9 mouse cellular contexts compared by ENCODE assay signal in the genomic region with DNA sequence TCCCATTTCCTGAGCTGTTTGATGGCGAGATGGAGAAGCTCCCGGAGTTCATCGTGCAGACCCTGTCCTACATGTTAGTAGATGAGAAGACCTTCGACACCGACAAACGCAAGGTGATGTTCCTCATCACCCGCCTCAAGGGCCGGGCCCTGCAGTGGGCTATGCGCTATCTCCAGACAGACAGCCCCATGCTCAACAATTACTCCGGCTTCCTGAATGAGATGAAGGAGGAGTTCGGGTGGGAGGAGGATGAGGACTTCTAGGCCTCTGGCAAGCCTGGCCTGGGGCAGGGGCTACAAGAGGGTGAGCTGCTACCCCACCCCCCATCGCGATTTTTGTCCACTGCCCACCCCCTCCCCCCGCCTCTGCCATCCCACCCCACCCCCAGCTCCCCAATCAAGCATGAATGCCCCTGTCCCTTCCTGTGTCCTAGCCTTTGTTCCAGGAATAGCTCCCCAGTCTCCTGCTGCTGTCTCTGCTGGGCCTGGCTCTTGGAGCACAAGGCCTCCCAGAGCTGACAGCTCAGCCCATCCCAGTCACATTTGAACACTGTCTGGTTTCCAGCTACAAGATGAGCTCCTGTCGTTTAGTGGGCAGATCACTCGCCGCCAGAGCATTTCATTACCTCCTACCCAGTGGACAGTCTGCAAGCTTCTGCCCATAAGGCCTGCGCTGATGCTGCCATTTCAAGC. TPM values are rescaled to one million over a fixed set of nuclear protein-coding genes. Genes with fewer than 3 reads are reported as not detected.
DNase-seq lines count a peak whose midpoint lies in the region; ATAC-seq lines count a peak whose summit lies in the region.
"Had no signal": no experiment of that assay in that cellular context is flagged by ENCODE, and none has a peak within 500 bp of the region (broad histone marks: within the 10 kb centered on the region; RNA-seq: fewer than 3 reads in every experiment).

No protein-coding gene starts in this region.

- 26% methylated on average over 18 of the region's 18 CpGs for WGBS in heart, embryonic 10.5 days
- whole genome bisulfite sequencing in forebrain, embryonic 12.5 days = 28% methylated on average over 17 of the region's 18 CpGs
- 23% methylated on average over 16 of the region's 18 CpGs for WGBS in liver, embryonic 12.5 days (ENCODE audit: insufficient replicate concordance)
- WGBS in neural tube, embryonic 14.5 days = 25% methylated on average over 18 of the region's 18 CpGs

- no peaks in the 10 kb centered on the region for H3K27me3 ChIP-seq in heart, embryonic 10.5 days (ENCODE audit: insufficient read depth, poor library complexity, severe bottlenecking)
- no peaks in the 10 kb centered on the region for H3K27me3 ChIP-seq in forebrain, embryonic 12.5 days
- no peaks in the 10 kb centered on the region for H3K27me3 ChIP-seq in liver, embryonic 12.5 days (replicated peaks)
- H3K27me3 ChIP-seq in neural tube, embryonic 14.5 days (ENCODE audit: control insufficient read depth, insufficient read depth, low read length) = no peaks in the 10 kb centered on the region

- DNase-seq in heart, embryonic 10.5 days (ENCODE audit: low spot score) = peak; percentile 75
- no peak for DNase-seq in heart, postnatal 25 days (ENCODE audit: low spot score)
- peak; percentile 2 to 15 for DNase-seq in adrenal gland, postnatal 36 days
- no peak for DNase-seq in c-Kit-positive CD71-positive TER-119-positive erythroid progenitor cells, embryonic 14.5 days (ENCODE audit: low spot score)

- no peaks in the 10 kb centered on the region for H3K36me3 ChIP-seq in heart, embryonic 10.5 days
- no peaks in the 10 kb centered on the region for H3K36me3 ChIP-seq in forebrain, embryonic 12.5 days (replicated peaks)
- H3K36me3 ChIP-seq in liver, embryonic 12.5 days = no peaks in the 10 kb centered on the region
- H3K36me3 ChIP-seq in neural tube, embryonic 14.5 days (ENCODE audit: control insufficient read depth, insufficient read depth, low read length) = no peaks in the 10 kb centered on the region

- peak overlapping the region; percentile 79 for H3K27ac ChIP-seq in heart, embryonic 10.5 days
- H3K27ac ChIP-seq in forebrain, embryonic 12.5 days = 0 out of 2 replicates have a peak overlapping the region, but pooled peaks have one; percentile 25
- H3K27ac ChIP-seq in liver, embryonic 12.5 days = no peak overlapping the region
- peak overlapping the region; percentile 70 for H3K27ac ChIP-seq in neural tube, embryonic 14.5 days (ENCODE audit: low read depth, low read length)

- ATAC-seq in forebrain, embryonic 12.5 days (ENCODE audit: low FRiP score) = peak; percentile 73
- ATAC-seq in inflammation-experienced regulatory T-cells, adult 6 months = peak; percentile 8
- ATAC-seq in liver, embryonic 12.5 days = no peak
- peak; percentile 55 for ATAC-seq in neural tube, embryonic 14.5 days (ENCODE audit: low read depth)
- ATAC-seq: Patski had no signal

- no peaks in the 10 kb centered on the region for H3K9me3 ChIP-seq in heart, embryonic 10.5 days
- no peaks in the 10 kb centered on the region for H3K9me3 ChIP-seq in forebrain, embryonic 12.5 days
- no peaks in the 10 kb centered on the region for H3K9me3 ChIP-seq in liver, embryonic 12.5 days (replicated peaks)
- no peaks in the 10 kb centered on the region for H3K9me3 ChIP-seq in neural tube, embryonic 14.5 days (ENCODE audit: control insufficient read depth, low read length)

- H3K4me1 ChIP-seq in heart, embryonic 10.5 days = no peaks in the 10 kb centered on the region
- H3K4me1 ChIP-seq in forebrain, embryonic 12.5 days = no peaks in the 10 kb centered on the region
- H3K4me1 ChIP-seq in liver, embryonic 12.5 days = no peaks in the 10 kb centered on the region
- H3K4me1 ChIP-seq in neural tube, embryonic 14.5 days (ENCODE audit: control insufficient read depth, insufficient read depth, low read length) = no peaks in the 10 kb centered on the region

- H3K9ac ChIP-seq in forebrain, embryonic 12.5 days = peak overlapping the region; percentile 58
- H3K9ac ChIP-seq in liver, embryonic 12.5 days = no peak overlapping the region
- peak overlapping the region; percentile 75 for H3K9ac ChIP-seq in neural tube, embryonic 14.5 days (replicated peaks; ENCODE audit: low read depth, low read length)

- intact Hi-C loops in heart, postnatal 25 days (cut with DNase I) = no loop called here

- peak overlapping the region; percentile 58 for H3K4me3 ChIP-seq in heart, embryonic 10.5 days
- peak overlapping the region; percentile 39 for H3K4me3 ChIP-seq in forebrain, embryonic 12.5 days (replicated peaks)
- peak overlapping the region; percentile 37 for H3K4me3 ChIP-seq in liver, embryonic 12.5 days
- peak overlapping the region; percentile 44 for H3K4me3 ChIP-seq in neural tube, embryonic 14.5 days (ENCODE audit: low read depth, low read length)

- peak overlapping the region; percentile 53 for H3K4me2 ChIP-seq in forebrain, embryonic 12.5 days
- H3K4me2 ChIP-seq in liver, embryonic 12.5 days = peak overlapping the region; percentile 55
- peak overlapping the region; percentile 48 for H3K4me2 ChIP-seq in neural tube, embryonic 14.5 days (ENCODE audit: low read depth, low read length)

RNA-seq across cellular contexts. Expression of gene Rtl8c, which starts 0.4 kb away (rescaled TPM):
- polyA plus RNA-seq in heart, embryonic 10.5 days (2016; fragmentation: Nextera tagmentation; extraction: Ambion mirVana) = 31.0 and 48.5 TPM in 2 replicates
- 10 to 100 TPM; 13.9 to 18.3 TPM for total RNA-seq in heart, postnatal 25 days (2021)
- 100 to 1,000 TPM; 124 to 144 TPM for total RNA-seq in adrenal gland, postnatal 36 days (2021)
- 61.8 and 64.2 TPM in 2 replicates for polyA plus RNA-seq in forebrain, embryonic 12.5 days (2016; fragmentation: Nextera tagmentation; extraction: Ambion mirVana)
- polyA plus RNA-seq in inflammation-experienced regulatory T-cells, adult 6 months (2017; shearing (Covaris generic)) = 10 to 100 TPM; 20.6 to 49.1 (median 33.3) TPM
- polyA plus RNA-seq in liver, embryonic 12.5 days (2016; fragmentation: Nextera tagmentation; extraction: Ambion mirVana) = 2.8 and 4.3 TPM in 2 replicates
- 249 and 295 TPM in 2 replicates for polyA plus RNA-seq in neural tube, embryonic 14.5 days (2014; fragmentation: Nextera tagmentation; extraction: Ambion mirVana)

RNA-seq across cellular contexts. Expression of gene Gm14597, which starts 0.5 kb away (rescaled TPM):
- not detected in 2 replicates for polyA plus RNA-seq in heart, embryonic 10.5 days (2016; fragmentation: Nextera tagmentation; extraction: Ambion mirVana)
- not detected for total RNA-seq in heart, postnatal 25 days (2021)
- total RNA-seq in adrenal gland, postnatal 36 days (2021) = not detected
- polyA plus RNA-seq in forebrain, embryonic 12.5 days (2016; fragmentation: Nextera tagmentation; extraction: Ambion mirVana) = 0.44 TPM in 1 of 2 replicates, not detected in the other
- polyA plus RNA-seq in inflammation-experienced regulatory T-cells, adult 6 months (2017; shearing (Covaris generic)) = not detected
- polyA plus RNA-seq in liver, embryonic 12.5 days (2016; fragmentation: Nextera tagmentation; extraction: Ambion mirVana) = not detected in 2 replicates
- 0.59 TPM in 1 of 2 replicates, not detected in the other for polyA plus RNA-seq in neural tube, embryonic 14.5 days (2014; fragmentation: Nextera tagmentation; extraction: Ambion mirVana)
- polyA plus RNA-seq: Patski had no signal

RNA-seq across cellular contexts. Expression of gene Rtl8a, which starts 35.2 kb away (rescaled TPM):
- 78.5 and 92.4 TPM in 2 replicates for polyA plus RNA-seq in heart, embryonic 10.5 days (2016; fragmentation: Nextera tagmentation; extraction: Ambion mirVana)
- total RNA-seq in heart, postnatal 25 days (2021) = 100 to 1,000 TPM; 146 to 167 TPM
- total RNA-seq in adrenal gland, postnatal 36 days (2021) = 100 to 1,000 TPM; 161 to 191 TPM
- polyA plus RNA-seq in forebrain, embryonic 12.5 days (2016; fragmentation: Nextera tagmentation; extraction: Ambion mirVana) = 91.9 and 99.0 TPM in 2 replicates
- 10 to 100 TPM; 10.8 to 16.7 (median 12.2) TPM for polyA plus RNA-seq in inflammation-experienced regulatory T-cells, adult 6 months (2017; shearing (Covaris generic))
- polyA plus RNA-seq in liver, embryonic 12.5 days (2016; fragmentation: Nextera tagmentation; extraction: Ambion mirVana) = 8.8 and 9.4 TPM in 2 replicates
- 237 and 276 TPM in 2 replicates for polyA plus RNA-seq in neural tube, embryonic 14.5 days (2014; fragmentation: Nextera tagmentation; extraction: Ambion mirVana)

Comparison
In these comparisons a context has a peak if more than half of its experiments do, and no peak if none do; other contexts are left out.
1. DNase-seq: peak in heart, embryonic 10.5 days (single experiment) and adrenal gland, postnatal 36 days (2 of 2); none in heart, postnatal 25 days (single experiment) and c-Kit-positive CD71-positive TER-119-positive erythroid progenitor cells, embryonic 14.5 days (single experiment).
2. Peak in every context shown above with its lines, with median percentiles within 50 percentile points of each other: H3K4me3 ChIP-seq and H3K4me2 ChIP-seq.